Mouse (Mus musculus) heart, postnatal 36 days (tissue): ENCODE data around the gene Fam136a. TPM values are rescaled to one million over a fixed set of nuclear protein-coding genes. Genes with fewer than 3 reads are reported as not detected.
"Not testable (repeated sequence)": the region's sequence is repeated elsewhere in the genome, so short reads cannot be mapped to it uniquely, and the experiment has no call there.

ENCODE experiments used
- DNase-seq, 2 experiments: peaks; one replicate each; pipeline ENCODE4 v3.0.0; 2021 to 2022
- intact Hi-C: fragments of 180-260 bp; cut with DNase I; formaldehyde crosslinking; loops from one replicate; pipeline ENCODE4 v1.15.1; 2025
- total RNA-seq, 2 experiments: library from RNA; stranded (reverse); gene quantifications; 2 replicates each; pipeline ENCODE4 v1.2.3; 2021

The Fam136a gene
- total RNA-seq, 2 experiments from 2014 or later: 26.8 to 28.9 TPM

DNA sequence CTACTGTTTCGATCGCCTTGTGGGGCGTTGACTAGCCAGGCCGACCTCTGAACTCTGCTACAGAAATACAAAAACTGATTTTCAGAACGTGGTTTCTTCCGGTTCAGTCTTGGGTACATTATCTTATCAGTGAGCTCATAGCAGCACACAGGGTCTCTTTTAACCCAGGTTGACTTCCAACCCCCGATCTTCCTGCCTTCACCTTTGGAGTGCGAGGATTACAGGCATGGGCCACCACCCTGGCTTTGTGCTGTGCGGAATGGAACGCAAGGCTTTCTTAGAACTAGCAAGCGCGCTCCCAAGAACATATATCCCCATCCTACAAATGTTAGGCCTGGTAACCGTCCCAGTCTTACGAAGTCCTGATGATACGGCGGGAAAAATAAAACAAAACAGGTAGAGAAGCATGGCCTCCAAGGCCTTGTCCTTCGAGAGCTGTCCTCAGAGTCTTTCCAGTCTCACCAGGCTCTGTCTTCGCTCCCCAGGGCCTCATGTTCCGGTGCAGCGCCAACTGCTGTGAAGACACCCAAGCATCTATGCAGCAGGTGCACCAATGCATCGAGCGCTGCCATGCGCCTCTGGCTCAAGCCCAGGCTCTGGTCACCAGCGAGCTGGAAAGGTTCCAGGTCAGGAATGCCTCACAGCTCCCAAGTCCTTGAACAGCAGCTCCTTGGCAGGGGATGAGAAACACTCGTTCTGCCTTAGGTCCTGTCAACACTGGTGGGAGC, 843 bp downstream of the Fam136a start:
- peak; percentile 36 to 42 for DNase-seq
- intact Hi-C loops: no loop called here

DNA sequence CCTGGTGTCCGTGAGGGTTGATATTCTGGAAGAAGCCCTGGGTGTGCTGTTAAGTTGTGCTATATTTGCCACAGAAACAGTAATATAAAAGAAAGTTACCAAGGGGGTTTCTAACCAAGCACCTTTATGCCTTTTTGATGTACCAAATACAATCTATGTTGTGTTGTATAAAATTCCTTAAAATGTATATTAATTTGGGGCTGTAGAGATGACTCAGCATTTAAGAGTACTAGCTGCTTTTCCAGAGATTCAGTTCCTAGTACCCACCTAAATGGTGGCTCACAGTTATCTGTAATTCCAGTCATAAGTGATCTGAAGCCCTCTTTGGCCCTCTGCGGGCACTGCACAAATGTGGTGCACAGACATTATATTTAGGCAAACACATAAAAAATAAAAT, 1.4 kb downstream of the Fam136a start:
- intact Hi-C loops: no loop called here
- no peak for DNase-seq

GRCm38 (mm10) chr6:86368479-86368878, 3.0 kb downstream of the Fam136a start:
- intact Hi-C loops: no loop called here
- no peak for DNase-seq

- DNase-seq: peak in 1 of 2 experiments; percentile 9
- intact Hi-C loops: no loop called here
Observed at GRCm38 (mm10) chr6:86370093-86370713, 4.8 kb downstream of the Fam136a start.

DNA sequence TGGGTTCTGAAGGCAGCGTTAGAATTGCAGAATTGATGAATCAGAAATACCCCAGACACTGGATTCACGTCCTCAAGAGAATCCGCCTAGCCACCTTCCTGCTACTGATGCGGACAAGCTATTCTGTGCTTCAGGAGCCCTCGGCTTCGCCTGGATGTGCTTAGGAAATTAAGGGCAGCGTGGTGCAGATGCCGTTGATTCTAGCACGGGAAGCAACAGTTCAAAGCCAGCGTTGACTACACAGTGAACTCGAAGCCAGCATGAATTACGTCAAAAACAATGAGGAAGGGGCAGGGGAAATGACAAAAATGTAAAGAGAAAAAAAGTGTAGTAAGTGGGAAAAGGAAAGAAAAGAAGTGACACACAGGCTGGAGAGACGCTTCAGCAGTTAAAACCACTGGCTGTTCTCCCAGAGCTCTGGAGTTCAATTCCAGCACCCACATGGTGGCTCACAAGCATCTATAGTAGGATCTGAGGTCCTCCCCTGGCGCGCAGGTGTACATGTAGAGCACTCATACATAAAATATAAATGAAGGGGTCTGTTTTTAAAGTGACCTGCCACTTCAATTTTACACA, 5.4 kb downstream of the Fam136a start, which contains the start of gene Snrpg:
TSS of gene Snrpg (plus strand) at position 541 of the 576 bp plus-strand sequence.
- DNase-seq: no peak
- intact Hi-C loops: no loop called here

DNA sequence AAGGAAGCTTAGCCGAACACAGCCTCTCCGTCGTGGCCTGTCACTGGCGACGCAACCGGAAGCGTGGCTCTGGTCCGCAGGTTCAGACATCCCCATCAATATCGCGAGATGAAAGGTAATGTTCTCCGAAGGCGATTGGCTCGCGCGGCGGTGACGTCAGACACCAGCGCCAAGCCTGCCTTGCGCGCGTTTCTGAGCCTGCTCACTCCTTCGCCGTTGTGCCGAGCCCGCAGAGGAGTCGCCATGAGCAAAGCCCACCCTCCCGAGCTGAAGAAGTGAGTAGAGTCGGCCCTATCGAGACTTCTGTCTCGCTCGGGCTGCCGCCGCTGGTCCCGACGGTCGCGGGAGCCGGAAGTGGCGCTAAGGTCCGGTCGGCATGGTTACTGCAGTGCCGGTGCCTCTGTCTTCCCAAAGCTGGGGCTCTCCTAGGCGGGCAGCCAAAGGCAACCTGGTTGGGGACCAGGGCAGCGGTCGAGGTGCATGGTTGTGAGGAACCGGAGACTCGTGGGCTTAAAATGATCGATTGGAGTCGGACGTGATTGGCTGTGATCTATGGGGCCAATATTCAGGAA, 6.0 kb downstream of the Fam136a start:
- intact Hi-C loops: no loop called here
- peak; percentile 95 for DNase-seq

- DNase-seq: no peak
- intact Hi-C loops: no loop called here
Observed at GRCm38 (mm10) chr6:86371950-86372516, 6.6 kb downstream of the Fam136a start.

DNA sequence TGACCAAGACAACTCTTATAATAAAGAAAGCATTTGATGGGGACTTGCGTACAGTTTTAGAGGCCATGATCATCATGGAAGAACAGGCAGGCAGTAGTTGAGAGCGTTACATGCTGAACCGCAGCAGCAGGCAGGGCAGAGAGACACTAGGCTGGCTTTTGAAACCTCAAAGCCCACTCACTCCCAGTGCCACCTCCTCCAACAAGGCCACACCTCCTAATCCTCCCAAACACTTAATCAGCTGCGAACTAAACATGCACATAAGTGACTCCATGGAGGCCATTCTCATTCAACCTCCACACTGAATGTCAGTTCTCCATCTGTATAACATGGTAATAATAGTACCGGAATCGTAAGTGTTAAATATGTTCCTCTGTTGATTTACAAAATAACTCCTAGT, 8.1 kb downstream of the Fam136a start:
- DNase-seq: no peak
- intact Hi-C loops: no loop called here

DNA sequence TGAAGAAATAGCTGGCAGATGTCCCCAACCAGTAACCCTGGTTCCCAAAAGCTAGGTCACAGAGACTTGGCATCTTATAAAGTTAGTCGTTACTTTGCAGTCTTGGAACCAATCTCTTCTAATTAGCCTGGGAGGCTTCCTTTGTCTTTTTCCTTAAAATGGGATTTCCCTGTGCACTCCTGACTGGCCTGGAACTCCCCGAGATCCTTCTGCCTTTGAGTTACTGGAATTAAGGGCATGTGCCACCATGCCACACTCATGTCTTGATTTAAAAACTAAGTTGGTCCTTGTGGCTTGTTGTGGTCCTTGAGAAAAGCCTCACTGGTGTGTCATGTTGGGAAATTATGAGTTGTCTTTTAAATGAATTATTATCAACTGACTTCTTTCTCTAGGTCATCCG, 12.9 kb downstream of the Fam136a start:
- intact Hi-C loops: no loop called here

GRCm38 (mm10) chr6:86380112-86380511, 14.7 kb downstream of the Fam136a start:
- intact Hi-C loops, DNase-seq: not testable (repeated sequence)

More for the DNA sequence above, 12.9 kb downstream of the Fam136a start:
- no peak for DNase-seq

GRCm38 (mm10) chr6:86382551-86382950, 17.1 kb downstream of the Fam136a start:
- intact Hi-C loops: no loop called here
- DNase-seq: no peak

- no peak for DNase-seq
- intact Hi-C loops: no loop called here
Observed at GRCm38 (mm10) chr6:86383370-86383769, 17.9 kb downstream of the Fam136a start.

DNA sequence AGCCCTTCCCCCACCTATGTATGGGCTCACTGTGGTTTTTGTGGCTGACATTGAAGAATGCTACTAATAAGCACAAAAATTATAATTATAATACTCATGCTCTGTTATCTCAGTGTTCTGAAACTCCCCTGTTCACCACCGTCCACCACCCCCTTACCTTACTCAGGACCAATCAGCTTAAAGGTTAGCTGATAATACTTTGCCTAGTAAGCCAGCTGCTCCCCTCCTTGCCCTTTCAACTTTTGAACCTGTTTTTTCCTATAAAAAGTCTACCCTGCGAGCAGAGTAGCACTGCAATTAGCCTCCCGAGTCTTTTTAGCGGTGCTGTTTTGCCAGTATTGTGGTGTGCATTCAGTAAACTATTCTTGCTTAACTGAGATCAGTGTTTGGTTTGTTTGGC, 19.2 kb downstream of the Fam136a start:
- intact Hi-C loops: no loop called here
- DNase-seq: no peak

- intact Hi-C loops: no loop called here
- DNase-seq: no peak
Observed at GRCm38 (mm10) chr6:86385362-86386104, 20.1 kb downstream of the Fam136a start.

DNA sequence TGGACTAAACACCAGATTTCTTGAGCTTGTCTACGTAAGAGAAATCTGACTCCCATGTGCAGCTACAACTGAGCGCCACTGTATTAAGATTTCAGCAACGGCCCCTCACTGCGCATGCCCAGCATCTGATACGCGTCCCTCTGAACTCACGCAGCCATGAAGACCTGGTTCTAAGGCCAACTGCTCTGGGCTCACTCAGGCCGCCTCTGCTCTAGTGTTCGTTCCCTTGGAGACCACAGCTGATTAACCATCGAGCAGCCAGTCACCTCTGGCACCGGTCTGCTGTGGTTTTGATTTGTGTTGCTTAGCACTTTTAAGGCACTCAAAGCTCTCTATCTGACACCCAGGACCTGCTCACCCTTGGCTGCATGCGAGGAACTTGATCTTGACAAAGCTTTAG, 21.9 kb downstream of the Fam136a start:
- intact Hi-C loops: no loop called here
- DNase-seq: no peak

GRCm38 (mm10) chr6:86388461-86388860, 23.0 kb downstream of the Fam136a start:
- intact Hi-C loops: no loop called here
- DNase-seq: no peak

DNA sequence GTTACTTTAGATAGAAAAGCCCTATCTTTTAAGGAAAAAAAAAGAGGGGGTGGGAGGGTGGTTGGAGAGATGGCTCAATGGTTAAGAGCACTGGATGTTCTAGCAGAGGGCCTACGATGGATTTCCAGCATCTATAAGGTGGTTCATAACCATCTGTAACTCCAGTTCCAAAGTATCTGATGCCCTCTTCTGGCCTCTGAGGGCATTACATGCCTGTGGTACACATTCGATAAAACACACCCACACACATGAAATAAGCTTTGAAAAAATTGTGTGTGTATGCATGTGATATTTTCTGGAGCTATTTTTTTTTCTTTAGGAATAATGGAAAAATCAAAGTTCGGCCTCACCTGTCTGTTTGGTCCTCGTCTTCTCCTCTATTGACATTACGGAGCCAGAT, 25.9 kb downstream of the Fam136a start:
- intact Hi-C loops: no loop called here
- no peak for DNase-seq

DNA sequence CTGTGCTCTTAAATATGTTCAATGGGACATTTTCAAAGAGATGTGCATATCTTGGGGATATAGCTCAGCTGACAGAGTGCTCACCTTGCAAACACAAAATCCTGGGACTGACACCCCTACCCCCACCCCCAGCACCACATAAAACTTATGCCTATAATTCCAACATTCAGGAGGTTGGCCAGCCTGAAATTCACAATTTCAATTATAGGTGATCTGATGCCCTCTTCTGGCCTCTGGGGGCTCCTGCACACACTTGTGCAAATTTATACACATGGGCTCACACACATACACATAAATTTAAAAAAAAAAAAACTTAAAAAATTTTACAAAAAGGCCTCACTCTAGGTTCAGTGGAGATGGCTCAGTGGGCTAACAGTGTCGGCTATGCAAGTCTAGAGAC, 27.7 kb downstream of the Fam136a start:
- no peak for DNase-seq
- intact Hi-C loops: no loop called here

DNA sequence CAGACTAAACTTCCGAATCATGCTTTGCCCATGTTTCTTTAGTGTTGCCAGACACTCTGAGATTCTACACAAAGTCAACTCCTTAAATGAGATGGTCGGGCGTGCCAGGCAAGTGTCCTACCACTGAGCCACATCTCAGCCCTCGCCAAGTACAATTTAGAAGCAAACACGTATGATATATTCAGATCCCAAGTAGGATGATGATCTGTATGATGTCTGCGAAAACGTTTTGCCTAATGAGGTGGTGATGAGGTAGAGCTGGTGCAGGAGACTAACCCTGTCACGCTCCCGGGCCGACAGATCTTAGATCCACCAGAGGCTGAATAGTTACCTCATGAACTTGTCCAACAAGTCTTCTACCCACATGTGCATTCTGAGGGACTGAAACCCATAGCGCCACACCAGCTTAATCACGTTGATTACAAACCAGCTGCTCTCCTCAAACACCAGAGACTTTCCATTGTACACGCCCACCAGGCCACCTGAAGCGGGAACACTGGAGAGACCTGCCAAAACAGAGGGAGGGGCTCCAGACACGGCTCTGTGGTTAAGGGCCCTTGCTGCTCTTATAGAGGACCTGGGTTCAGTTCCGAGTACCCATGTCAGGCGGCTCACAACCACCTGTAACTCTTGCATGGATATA, 28.8 kb downstream of the Fam136a start:
- intact Hi-C loops: no loop called here
- no peak for DNase-seq

- no peak for DNase-seq
- intact Hi-C loops: no loop called here
Observed at GRCm38 (mm10) chr6:86395021-86395420, 29.6 kb downstream of the Fam136a start.
